Mouse (Mus musculus) neural tube, embryonic 12.5 days (tissue): ENCODE results near the gene 3110009E18Rik. TPM values are rescaled to one million over a fixed set of nuclear protein-coding genes. Genes with fewer than 3 reads are reported as not detected.

Experiments
- ATAC-seq: fragments of 200-750 bp; cut with Nextera tagmentation; 2 replicates; pipeline ENCODE4 v1.8.0; 2017; ENCODE audit warnings: low read depth, mild to moderate bottlenecking, moderate TSS enrichment, moderate library complexity; ENCODE audit not compliant: low FRiP score
- H3K27ac ChIP-seq: fragments of 300-500 bp; sonication (generic); 2 replicates; pipeline ENCODE4 v1.5.1; 2016
- H3K27me3 ChIP-seq: fragments of 300-500 bp; sonication (generic); replicated peaks from 2 replicates; pipeline ENCODE4 v1.6.1; 2016; ENCODE audit warnings: mild to moderate bottlenecking
- H3K36me3 ChIP-seq: fragments of 300-500 bp; sonication (generic); 2 replicates; pipeline ENCODE4 v1.6.1; 2016; ENCODE audit warnings: mild to moderate bottlenecking
- H3K4me1 ChIP-seq: fragments of 300-500 bp; sonication (generic); 2 replicates; pipeline ENCODE4 v1.6.1; 2016
- H3K4me2 ChIP-seq: fragments of 300-500 bp; sonication (generic); replicated peaks from 2 replicates; pipeline ENCODE4 v1.6.1; 2016; ENCODE audit warnings: mild to moderate bottlenecking
- H3K4me3 ChIP-seq: fragments of 300-500 bp; sonication (generic); 2 replicates; pipeline ENCODE4 v1.5.1; 2016
- H3K9ac ChIP-seq: fragments of 300-500 bp; sonication (generic); 2 replicates; pipeline ENCODE4 v1.6.1; 2016; ENCODE audit warnings: mild to moderate bottlenecking
- H3K9me3 ChIP-seq: fragments of 300-500 bp; sonication (generic); 2 replicates; pipeline ENCODE4 v1.6.1; 2016; ENCODE audit warnings: mild to moderate bottlenecking
- WGBS: fragments of 180-500 bp; shearing (Covaris S2); methylation state at CpG from one replicate; pipeline ENCODE4 v1.1.7; 2016; 5-methylcytosine and 5-hydroxymethylcytosine counted together
- polyA plus RNA-seq: library from polyadenylated mRNA; unstranded; fragments of >200 nt; fragmentation: Nextera tagmentation; extraction: Ambion mirVana; gene quantifications from 2 replicates; pipeline ENCODE4 v1.2.1, GENCODE M21; 2016

The 3110009E18Rik gene
- polyA plus RNA-seq = 15.8 and 18.6 TPM in 2 replicates

- Histone ChIP-seq H3K4me2 (peak within 1 kb of the TSS; percentile 85), H3K27ac (peak within 1 kb of the TSS; percentile 65; the same call in 1 of the 2 replicates), H3K9ac (peak within 1 kb of the TSS; percentile 74), H3K36me3 (peaks cover 2% of the 10 kb centered on the region), H3K4me1 (peaks cover 28% of the 10 kb centered on the region), H3K4me3 (peak within 1 kb of the TSS; percentile 59), H3K9me3 (no peaks in the 10 kb centered on the region), H3K27me3 (no peaks in the 10 kb centered on the region)
- WGBS = 2% methylated on average over 52 of the region's 52 CpGs
- peak; percentile 90 for ATAC-seq
Observed at GRCm38 (mm10) chr1:120120969-120121811, at the start of gene 3110009E18Rik, which contains the start of gene Dbi. TSS of gene 3110009E18Rik (plus strand) at chr1:120121187. TSS of gene Dbi (minus strand) at chr1:120121078.

DNA sequence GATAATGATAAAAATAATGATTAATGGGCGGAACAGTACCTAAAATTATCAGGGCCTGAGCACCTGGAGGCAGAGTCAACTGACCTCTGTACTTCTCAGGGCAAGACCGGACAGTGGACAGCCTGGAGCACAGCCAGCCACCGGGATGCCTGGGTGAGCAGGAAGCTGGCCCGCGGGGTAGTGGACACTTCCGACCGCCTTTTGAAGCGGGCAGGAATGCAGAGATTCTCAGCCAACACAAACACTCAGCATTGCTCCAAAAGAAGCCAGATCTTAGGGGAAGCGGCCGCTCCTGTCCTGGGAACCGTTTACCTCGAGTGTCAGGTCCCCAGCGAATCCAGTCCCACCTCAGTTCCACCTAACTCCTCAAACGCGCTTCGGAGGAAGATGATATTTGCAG, 48.1 kb upstream of the 3110009E18Rik start:
- H3K27me3 ChIP-seq = peaks cover 18% of the 10 kb centered on the region
- no peak overlapping the region for H3K9ac ChIP-seq
- no peak overlapping the region for H3K27ac ChIP-seq
- H3K9me3 ChIP-seq = no peaks in the 10 kb centered on the region
- no peaks in the 10 kb centered on the region for H3K36me3 ChIP-seq
- H3K4me2 ChIP-seq = peak overlapping the region; percentile 88
- H3K4me3 ChIP-seq = 0 out of 2 replicates have a peak overlapping the region, but pooled peaks have one; percentile 36
- ATAC-seq = no peak
- peaks cover 12% of the 10 kb centered on the region for H3K4me1 ChIP-seq
- 18% methylated on average over 16 of the region's 16 CpGs for WGBS

DNA sequence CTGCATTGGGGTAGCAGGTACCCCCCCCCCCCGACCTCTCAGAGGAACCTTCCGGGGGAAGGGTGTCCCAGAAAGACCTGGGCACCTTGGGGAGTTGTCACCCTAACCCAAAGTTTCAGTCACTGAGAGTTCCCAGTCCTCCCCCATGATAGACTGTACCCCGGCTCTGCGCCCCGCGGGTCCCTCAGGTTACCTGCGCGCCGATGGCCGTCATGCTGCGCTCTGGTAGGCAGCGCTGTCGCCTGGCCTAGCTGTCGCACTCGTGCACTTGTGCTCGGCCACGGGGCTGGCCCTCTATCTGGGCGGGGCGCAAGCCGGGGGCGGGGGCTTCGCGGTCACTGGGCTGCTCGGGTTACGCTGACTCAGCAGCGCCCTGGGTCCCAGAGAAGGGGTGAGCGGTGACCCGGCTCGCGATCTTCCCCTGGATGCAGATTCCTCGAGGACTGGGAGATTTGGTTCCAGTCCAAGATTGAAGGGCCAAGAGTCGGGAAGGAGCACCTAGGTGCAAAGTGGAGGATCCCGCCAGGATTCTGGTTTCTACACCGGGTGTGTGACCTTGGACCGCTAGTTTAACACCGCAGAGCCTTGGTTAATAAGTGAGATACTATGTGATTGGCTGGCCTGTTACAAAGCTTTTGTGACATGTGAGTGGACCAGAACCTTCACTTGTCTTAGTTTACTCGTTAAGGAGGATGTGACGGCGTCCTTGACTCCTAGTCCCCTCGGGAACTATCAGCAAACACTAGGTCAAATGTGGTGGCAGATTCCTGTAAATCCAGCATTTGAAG, 47.3 kb upstream of the 3110009E18Rik start, which contains the start of gene Tmem37:
Gene Tmem37, minus strand, starts transcription at position 556 of the 788 bp plus-strand sequence.
- peak; percentile 64 for ATAC-seq
- Histone ChIP-seq H3K9me3 (no peaks in the 10 kb centered on the region), H3K36me3 (no peaks in the 10 kb centered on the region), H3K9ac (peak within 1 kb of the TSS; percentile 55; the same call in 1 of the 2 replicates), H3K4me3 (peak within 1 kb of the TSS; percentile 36), H3K27me3 (peaks cover 18% of the 10 kb centered on the region), H3K27ac (no peak within 1 kb of the TSS), H3K4me2 (peak within 1 kb of the TSS; percentile 88), H3K4me1 (peaks cover 12% of the 10 kb centered on the region)
- 2% methylated on average over 40 of the region's 40 CpGs for whole genome bisulfite sequencing

GRCm38 (mm10) chr1:120074307-120074702, 46.7 kb upstream of the 3110009E18Rik start:
- Histone ChIP-seq H3K27ac (no peak overlapping the region), H3K4me3 (no peak overlapping the region), H3K36me3 (no peaks in the 10 kb centered on the region), H3K9me3 (no peaks in the 10 kb centered on the region), H3K4me1 (peaks cover 12% of the 10 kb centered on the region), H3K9ac (no peak overlapping the region; the same call in 1 of the 2 replicates), H3K27me3 (peaks cover 18% of the 10 kb centered on the region), H3K4me2 (peak overlapping the region; percentile 88)
- 0 out of 2 replicates have a peak, but pooled peaks have one; percentile 10 for ATAC-seq
- 22% methylated on average over 4 of the region's 4 CpGs for WGBS

DNA sequence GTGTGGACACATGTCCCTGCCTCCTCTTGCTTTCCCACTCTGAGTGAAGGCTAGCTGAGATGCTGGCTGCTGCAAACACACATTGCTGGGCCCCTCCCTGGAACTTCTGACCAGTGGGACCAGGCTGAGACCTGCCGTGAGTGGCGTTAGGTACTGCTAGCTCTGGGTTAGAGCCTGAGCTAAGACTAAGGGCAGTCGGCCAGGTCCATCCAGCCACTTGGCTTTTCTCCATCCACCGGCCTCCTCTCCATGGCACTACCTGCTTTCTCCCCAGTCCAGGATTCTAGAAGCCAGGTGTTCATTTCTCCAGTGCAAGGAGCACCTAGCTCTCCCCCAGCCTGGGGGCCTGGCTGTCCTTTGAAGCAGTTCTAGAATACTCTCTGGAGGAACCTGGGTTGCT, 46.1 kb upstream of the 3110009E18Rik start:
- WGBS = 81% methylated on average over 4 of the region's 4 CpGs
- Histone ChIP-seq H3K4me2 (no peak overlapping the region), H3K9ac (no peak overlapping the region), H3K9me3 (no peaks in the 10 kb centered on the region), H3K27ac (no peak overlapping the region), H3K27me3 (peaks cover 18% of the 10 kb centered on the region), H3K36me3 (no peaks in the 10 kb centered on the region), H3K4me3 (no peak overlapping the region), H3K4me1 (peaks cover 12% of the 10 kb centered on the region)
- no peak for ATAC-seq

DNA sequence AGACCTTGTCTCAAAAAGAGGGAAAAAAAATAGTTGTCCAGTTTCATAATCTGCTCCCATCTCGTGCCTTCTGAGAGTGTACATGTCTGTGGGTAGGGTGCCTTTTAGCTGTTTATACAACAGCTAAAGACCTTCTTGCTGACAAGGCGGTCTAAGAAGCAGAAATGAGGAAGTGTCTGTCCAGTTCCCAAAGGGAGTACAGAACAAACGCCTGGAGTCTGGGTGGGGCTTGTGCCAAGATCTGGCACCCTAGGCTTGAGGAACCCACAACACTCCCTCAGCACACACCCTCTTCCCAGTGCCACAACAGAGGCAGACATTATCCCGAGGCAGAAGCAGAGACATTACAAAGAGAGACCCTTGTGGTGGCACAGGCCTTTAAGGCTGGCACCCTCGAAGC, 45.5 kb upstream of the 3110009E18Rik start:
- Histone ChIP-seq H3K27me3 (peaks cover 18% of the 10 kb centered on the region), H3K9ac (no peak overlapping the region), H3K36me3 (no peaks in the 10 kb centered on the region), H3K27ac (no peak overlapping the region), H3K4me3 (no peak overlapping the region), H3K4me2 (no peak overlapping the region), H3K9me3 (no peaks in the 10 kb centered on the region), H3K4me1 (peaks cover 12% of the 10 kb centered on the region)
- 84% methylated on average over 5 of the region's 5 CpGs for WGBS
- ATAC-seq = no peak

DNA sequence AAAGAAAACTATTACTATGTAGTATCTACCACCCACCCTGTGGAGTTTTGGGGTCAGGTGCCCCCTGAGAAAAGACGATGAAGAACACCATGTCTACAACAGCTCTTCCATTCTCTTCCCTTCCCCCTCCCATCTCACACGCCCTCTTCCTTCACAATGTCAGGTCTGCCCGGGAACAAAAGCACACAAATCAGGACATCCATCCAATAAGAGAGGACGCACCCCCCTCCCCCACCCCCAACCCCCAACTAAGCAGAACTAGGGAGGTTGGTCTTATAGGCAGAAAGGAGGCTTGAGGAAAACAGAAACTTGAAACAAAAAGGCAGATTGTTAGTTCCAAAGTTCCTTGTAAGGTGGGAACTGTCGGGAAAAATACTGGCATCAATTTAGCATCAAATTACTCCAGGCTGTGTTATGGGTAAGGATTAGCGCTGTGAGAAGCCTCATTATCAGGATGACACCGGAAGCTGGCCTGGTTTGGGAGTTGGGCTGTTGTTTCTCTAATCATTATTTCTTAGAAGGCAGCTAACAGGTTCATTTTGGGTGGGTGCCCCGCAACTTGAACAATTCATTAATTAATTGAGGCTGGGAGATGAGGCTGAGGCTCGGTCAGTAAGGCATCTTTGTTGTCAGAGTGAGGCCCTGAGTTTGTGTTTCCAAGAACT, 43.1 kb upstream of the 3110009E18Rik start:
- Histone ChIP-seq H3K4me2 (no peak overlapping the region), H3K9me3 (no peaks in the 10 kb centered on the region), H3K27me3 (peaks cover 12% of the 10 kb centered on the region; the same call in 1 of the 2 replicates), H3K4me1 (peaks cover 10% of the 10 kb centered on the region), H3K27ac (no peak overlapping the region), H3K4me3 (no peak overlapping the region), H3K9ac (no peak overlapping the region), H3K36me3 (no peaks in the 10 kb centered on the region)
- 20% methylated on average over 9 of the region's 9 CpGs for WGBS
- ATAC-seq = no peak

GRCm38 (mm10) chr1:120080632-120081031, 40.4 kb upstream of the 3110009E18Rik start:
- no peaks in the 10 kb centered on the region for H3K9me3 ChIP-seq
- no peaks in the 10 kb centered on the region for H3K27me3 ChIP-seq
- H3K27ac ChIP-seq = no peak overlapping the region
- 96% methylated on average over 1 of the region's 1 CpGs for WGBS
- no peak overlapping the region for H3K9ac ChIP-seq
- no peak overlapping the region for H3K4me2 ChIP-seq
- H3K4me1 ChIP-seq = no peaks in the 10 kb centered on the region
- ATAC-seq = no peak
- H3K36me3 ChIP-seq = no peaks in the 10 kb centered on the region
- H3K4me3 ChIP-seq = no peak overlapping the region

GRCm38 (mm10) chr1:120082957-120083585, 37.9 kb upstream of the 3110009E18Rik start:
- Histone ChIP-seq H3K4me1 (no peaks in the 10 kb centered on the region), H3K4me2 (no peak overlapping the region), H3K27me3 (no peaks in the 10 kb centered on the region), H3K9me3 (no peaks in the 10 kb centered on the region), H3K4me3 (no peak overlapping the region), H3K9ac (no peak overlapping the region), H3K36me3 (no peaks in the 10 kb centered on the region), H3K27ac (no peak overlapping the region)
- no peak for ATAC-seq
- 39% methylated on average over 7 of the region's 7 CpGs for WGBS

- Histone ChIP-seq H3K27me3 (no peaks in the 10 kb centered on the region), H3K4me1 (no peaks in the 10 kb centered on the region), H3K36me3 (no peaks in the 10 kb centered on the region), H3K4me2 (no peak overlapping the region), H3K27ac (no peak overlapping the region), H3K9ac (no peak overlapping the region), H3K9me3 (no peaks in the 10 kb centered on the region), H3K4me3 (no peak overlapping the region)
- 63% methylated on average over 5 of the region's 5 CpGs for WGBS
- no peak for ATAC-seq
Observed at GRCm38 (mm10) chr1:120083921-120084517, 37.0 kb upstream of the 3110009E18Rik start.

- no peaks in the 10 kb centered on the region for H3K27me3 ChIP-seq
- H3K9me3 ChIP-seq = no peaks in the 10 kb centered on the region
- H3K9ac ChIP-seq = no peak overlapping the region
- H3K4me2 ChIP-seq = no peak overlapping the region
- ATAC-seq = no peak
- no peaks in the 10 kb centered on the region for H3K4me1 ChIP-seq
- H3K36me3 ChIP-seq = no peaks in the 10 kb centered on the region
- 65% methylated on average over 3 of the region's 3 CpGs for WGBS
- no peak overlapping the region for H3K4me3 ChIP-seq
- H3K27ac ChIP-seq = no peak overlapping the region
Observed at GRCm38 (mm10) chr1:120085696-120086095, 35.3 kb upstream of the 3110009E18Rik start.
